Mouse (Mus musculus): ENCODE data around the gene Kctd12.
A peak's percentile ranks its signal among the peaks of the same experiment; 100 is the strongest.

The Kctd12 gene

GRCm38 (mm10) chr14:102982627-102983540, at the start of gene Kctd12:
Gene Kctd12, minus strand, starts transcription at chr14:102982637.
- peak; percentile 57 to 68 for DNase-seq (ENCODE audit: low spot score in 2 of 2)

GRCm38 (mm10) chr14:103029203-103029602, 46.8 kb upstream of the Kctd12 start:
- no peak for DNase-seq (ENCODE audit: low spot score in 2 of 2)

GRCm38 (mm10) chr14:103020046-103020445, 37.6 kb upstream of the Kctd12 start:
- DNase-seq (ENCODE audit: low spot score in 2 of 2), result no peak

- DNase-seq (ENCODE audit: low spot score in 2 of 2), result no peak
Measured at GRCm38 (mm10) chr14:103017009-103017408, 34.6 kb upstream of the Kctd12 start.

- peak; percentile 35 to 39 for DNase-seq (ENCODE audit: low spot score in 2 of 2)
Measured at GRCm38 (mm10) chr14:103012563-103013150, 30.2 kb upstream of the Kctd12 start.

DNA sequence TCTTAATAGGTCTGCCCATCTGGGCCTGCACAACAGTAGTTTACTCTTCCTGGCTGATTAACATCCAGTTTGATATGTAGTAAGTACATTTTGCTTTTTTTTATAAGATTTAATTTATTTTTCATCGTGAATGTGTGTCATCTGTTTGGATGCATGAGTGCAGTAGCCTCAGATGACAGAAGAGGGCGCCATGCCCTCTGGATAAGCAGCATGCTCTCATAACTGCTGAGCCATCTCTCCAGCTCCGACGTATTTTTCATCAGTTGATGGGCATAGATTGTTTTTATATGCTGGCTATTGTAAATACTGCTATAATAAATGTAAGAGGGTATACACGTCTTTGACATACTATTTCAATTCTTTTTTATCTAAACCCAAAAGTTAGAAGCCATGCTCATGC, 29.3 kb upstream of the Kctd12 start:
- peak in 1 of 2 experiments; percentile 6 for DNase-seq (ENCODE audit: low spot score in 2 of 2)

GRCm38 (mm10) chr14:103007737-103008136, 25.3 kb upstream of the Kctd12 start:
- no peak for DNase-seq (ENCODE audit: low spot score in 2 of 2)

- peak; percentile 55 to 57 for DNase-seq (ENCODE audit: low spot score in 2 of 2)
Measured at GRCm38 (mm10) chr14:102994662-102995561, 12.5 kb upstream of the Kctd12 start.

- DNase-seq (ENCODE audit: low spot score in 2 of 2), result no peak
Measured at GRCm38 (mm10) chr14:102990765-102991164, 8.3 kb upstream of the Kctd12 start.

- DNase-seq (ENCODE audit: low spot score in 2 of 2), result no peak
Measured at GRCm38 (mm10) chr14:102989866-102990265, 7.4 kb upstream of the Kctd12 start.

DNA sequence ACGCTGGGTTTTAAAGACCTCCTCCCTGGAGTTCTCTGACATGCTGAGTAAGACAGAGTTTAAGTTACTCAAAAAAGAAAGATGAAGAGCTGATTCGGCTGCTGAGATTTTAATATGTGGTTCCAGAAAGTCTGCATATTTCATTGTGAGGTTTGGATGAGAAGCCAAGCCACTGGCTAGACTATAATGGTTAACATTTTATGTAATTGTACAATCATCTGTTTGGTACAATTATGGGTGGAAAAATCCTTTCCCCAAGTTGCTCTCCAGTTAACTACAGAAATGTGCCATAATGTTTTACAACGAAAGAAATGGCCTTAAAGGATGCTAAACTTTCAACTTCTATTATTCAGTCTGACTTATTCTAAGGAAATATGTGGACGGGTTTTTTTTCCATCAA, 6.8 kb upstream of the Kctd12 start:
- DNase-seq (ENCODE audit: low spot score in 2 of 2), result no peak

DNA sequence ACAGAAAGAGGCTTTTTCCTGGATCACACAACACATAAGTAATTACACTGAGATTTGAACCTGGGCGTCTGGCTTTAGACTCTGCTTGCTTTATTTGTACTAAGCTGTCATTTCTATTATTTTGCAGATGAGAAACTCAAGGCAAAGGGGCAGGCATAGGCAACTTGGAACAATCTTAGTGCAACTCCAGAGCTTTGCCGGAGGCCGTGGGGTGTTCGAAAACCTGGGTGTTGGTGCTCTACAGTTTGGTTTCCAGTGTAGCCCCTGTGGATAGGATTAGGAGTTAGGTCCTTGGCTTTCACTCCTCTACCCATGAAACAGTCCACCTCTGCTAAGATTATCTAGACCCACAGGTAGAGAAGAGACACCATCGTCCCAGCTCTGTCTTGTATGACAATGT, 5.2 kb upstream of the Kctd12 start:
- no peak for DNase-seq (ENCODE audit: low spot score in 2 of 2)

DNA sequence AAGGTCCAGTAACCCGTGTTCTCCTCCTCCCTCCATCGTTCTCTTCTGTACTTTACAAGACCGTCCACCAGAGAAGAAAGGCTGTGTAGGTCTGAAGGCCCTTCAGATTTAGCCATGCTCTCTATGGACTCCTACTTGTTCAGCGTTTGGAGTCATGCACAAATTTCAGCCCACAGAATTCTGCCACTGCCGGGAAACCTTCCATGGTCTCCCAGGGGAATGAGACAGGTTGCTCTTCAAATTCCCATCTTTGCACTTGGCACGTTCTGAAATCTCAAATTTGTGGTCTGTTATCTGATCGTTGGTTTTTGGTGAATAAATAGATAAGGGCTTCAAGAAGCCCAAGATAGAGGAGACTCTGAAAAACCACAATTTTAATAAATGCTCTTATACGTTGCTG, 1.2 kb upstream of the Kctd12 start:
- DNase-seq (ENCODE audit: low spot score in 2 of 2), result no peak

DNA sequence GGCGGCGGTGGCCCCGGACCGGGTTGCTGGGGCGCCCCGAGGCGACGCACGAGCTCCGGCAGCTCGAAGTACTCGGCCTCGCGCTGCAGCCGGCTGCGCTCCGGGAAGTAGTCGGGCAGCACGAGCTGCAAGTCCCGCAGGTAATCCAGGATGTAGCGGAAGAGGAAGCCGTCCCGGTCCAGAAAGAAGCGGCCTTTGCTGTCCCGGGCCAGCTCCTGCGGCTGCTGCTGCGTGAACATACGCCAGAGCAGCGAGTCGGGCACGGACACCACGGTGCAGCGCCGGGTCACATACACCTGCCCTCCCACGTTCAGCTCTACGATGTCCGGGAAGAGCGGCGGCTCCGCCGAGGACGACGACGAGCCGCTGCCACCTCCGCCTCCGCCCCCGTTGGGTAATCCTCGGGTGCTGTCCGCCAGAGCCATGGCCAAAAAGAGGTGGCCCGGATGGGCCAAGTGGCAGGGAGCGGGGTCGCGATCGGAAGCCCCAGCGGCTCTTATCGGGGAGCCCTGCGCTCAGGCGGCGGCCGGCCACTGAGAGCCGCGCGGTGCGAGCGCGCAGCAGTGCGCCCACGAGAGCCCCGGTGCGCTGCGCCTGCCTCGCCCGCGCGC, 316 bp downstream of the Kctd12 start:
- DNase-seq (ENCODE audit: low spot score in 2 of 2), result peak; percentile 21 to 28

- peak; percentile 67 to 68 for DNase-seq (ENCODE audit: low spot score in 2 of 2)
Measured at GRCm38 (mm10) chr14:102981441-102982015, 909 bp downstream of the Kctd12 start.

DNA sequence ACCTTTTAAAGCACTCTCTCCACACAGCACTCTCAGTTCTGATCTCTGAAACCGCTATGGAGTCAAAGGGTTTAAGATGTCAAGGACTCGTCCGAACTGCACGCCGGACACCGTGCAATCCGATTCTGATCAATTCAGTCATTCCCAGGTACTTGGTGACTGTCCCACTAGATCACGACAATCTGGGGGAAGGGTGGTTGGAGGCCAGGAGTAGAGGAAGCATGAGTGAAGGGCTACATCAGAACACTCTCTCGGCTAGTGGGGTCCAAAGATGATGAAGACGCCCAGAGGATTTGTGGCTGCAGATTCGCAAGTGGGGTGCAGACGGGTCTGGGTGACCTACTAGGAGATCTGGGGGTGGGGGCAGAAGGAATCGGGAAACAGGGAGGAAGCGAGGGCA, 1.5 kb downstream of the Kctd12 start:
- DNase-seq (ENCODE audit: low spot score in 2 of 2), result no peak

- DNase-seq (ENCODE audit: low spot score in 2 of 2), result peak in 1 of 2 experiments; percentile 37
Measured at GRCm38 (mm10) chr14:102980481-102980880, 2.0 kb downstream of the Kctd12 start.

DNA sequence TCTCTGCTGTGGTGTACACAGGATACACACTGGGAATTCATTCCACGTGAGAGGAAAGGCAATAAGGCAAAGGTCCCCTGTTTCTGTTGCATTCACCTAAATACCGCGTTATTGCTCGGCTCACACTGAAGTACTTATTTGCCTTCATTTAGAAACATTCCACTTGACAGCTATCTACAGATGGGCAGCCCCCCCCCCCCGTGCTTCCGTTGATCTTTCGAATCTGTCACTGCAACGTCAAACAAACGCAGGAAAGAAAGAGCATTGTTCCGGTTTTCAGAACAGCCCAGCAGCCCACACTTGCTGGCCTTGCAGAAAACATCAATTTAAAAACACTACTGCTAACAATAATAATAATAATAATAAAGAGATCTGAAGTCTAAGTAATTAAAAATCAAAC, 2.6 kb downstream of the Kctd12 start:
- DNase-seq (ENCODE audit: low spot score in 2 of 2), result no peak

GRCm38 (mm10) chr14:102975865-102976264, 6.6 kb downstream of the Kctd12 start:
- no peak for DNase-seq (ENCODE audit: low spot score in 2 of 2)

DNA sequence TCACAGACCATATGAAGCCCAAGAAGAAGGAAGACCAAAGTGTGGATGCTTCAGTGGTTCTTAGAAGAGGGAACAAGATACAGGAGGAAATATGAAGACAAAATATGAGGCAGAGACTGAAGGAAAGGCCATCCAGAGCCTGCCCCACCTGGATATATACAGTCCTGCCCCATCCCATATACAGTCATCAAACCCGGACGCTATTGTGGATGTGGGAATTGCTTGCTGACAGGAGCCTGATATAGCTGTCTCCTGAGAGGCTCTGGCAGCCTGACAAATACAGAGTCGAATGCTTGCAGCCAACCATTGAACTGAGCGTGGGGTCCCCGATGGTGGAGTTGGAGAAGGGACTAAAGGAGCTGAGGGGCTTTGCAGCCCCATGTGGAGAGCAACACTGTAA, 13.6 kb downstream of the Kctd12 start:
- DNase-seq (ENCODE audit: low spot score in 2 of 2), result no peak

DNA sequence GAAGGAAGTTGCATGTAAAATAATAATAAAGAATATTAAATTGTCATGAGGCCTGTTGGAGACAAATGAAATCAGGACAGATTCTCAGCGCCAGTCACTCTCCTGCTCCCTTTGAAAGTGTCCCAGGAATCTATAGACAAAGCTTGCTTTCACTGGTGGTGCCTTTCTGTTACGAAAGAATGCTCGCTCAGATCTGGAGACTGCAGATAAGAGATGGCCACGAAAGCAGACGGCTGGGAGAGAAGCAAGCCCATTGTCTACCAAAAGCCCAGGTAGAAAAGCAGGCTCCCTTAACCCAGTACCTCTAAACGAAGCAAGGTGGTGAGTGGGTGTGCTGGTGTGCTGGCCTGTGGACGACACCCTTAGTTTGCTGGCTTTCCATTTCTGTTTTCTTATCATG, 16.2 kb downstream of the Kctd12 start:
- no peak for DNase-seq (ENCODE audit: low spot score in 2 of 2)
